Mouse (Mus musculus) liver, adult 2 months (tissue): ENCODE measurements around the gene Fads6. TPM values are rescaled to one million over a fixed set of nuclear protein-coding genes. Genes with fewer than 3 reads are reported as not detected.
A peak's percentile ranks its signal among the peaks of the same experiment; 100 is the strongest.

ENCODE experiments used
- DNase-seq: peaks from one replicate; pipeline ENCODE4 v3.0.0-alpha.2; 2011; ENCODE audit warnings: low read depth, low spot score; ENCODE audit errors: extremely low read depth
- H3K27ac ChIP-seq: fragments of 200-500 bp; replicated peaks from 2 replicates; pipeline ENCODE4 v1.5.1; 2012; ENCODE audit warnings: low read depth, mild to moderate bottlenecking, control low read depth, inconsistent platforms, low read length; ENCODE audit not compliant: insufficient read depth
- H3K27me3 ChIP-seq: fragments of 200-500 bp; 2 replicates; pipeline ENCODE4 v1.6.1; 2012; ENCODE audit warnings: mild to moderate bottlenecking, moderate library complexity, low read length, inconsistent platforms; ENCODE audit not compliant: control insufficient read depth, insufficient read depth
- H3K36me3 ChIP-seq: fragments of 200-500 bp; 2 replicates; pipeline ENCODE4 v1.6.1; 2012; ENCODE audit warnings: low read length, inconsistent platforms; ENCODE audit not compliant: control insufficient read depth, insufficient read depth
- H3K4me1 ChIP-seq: fragments of 200-500 bp; 2 replicates; pipeline ENCODE4 v1.6.1; 2011; ENCODE audit warnings: low read length; ENCODE audit not compliant: control insufficient read depth, insufficient read depth
- H3K4me3 ChIP-seq: fragments of 200-500 bp; 2 replicates; pipeline ENCODE4 v1.5.1; 2011; ENCODE audit warnings: low read depth, mild to moderate bottlenecking, control low read depth, low read length, moderate library complexity; ENCODE audit not compliant: insufficient read depth
- H3K79me2 ChIP-seq: fragments of 200-500 bp; 2 replicates; pipeline ENCODE4 v1.6.1; 2012; ENCODE audit warnings: inconsistent platforms, mild to moderate bottlenecking, low read length, moderate library complexity; ENCODE audit not compliant: control insufficient read depth, insufficient read depth
- H3K9ac ChIP-seq: fragments of 200-500 bp; 2 replicates; pipeline ENCODE4 v1.6.1; 2012; ENCODE audit warnings: low read depth, mild to moderate bottlenecking, control low read depth, inconsistent platforms, low read length
- CTCF ChIP-seq: fragments of 200-500 bp; IDR thresholded peaks from 2 replicates; pipeline ENCODE4 v1.5.1; 2011; ENCODE audit warnings: low read depth, low read length, control low read depth
- POLR2A ChIP-seq: fragments of 200-500 bp; IDR thresholded peaks from 2 replicates; pipeline ENCODE4 v1.6.1; 2011; ENCODE audit warnings: low read length, control low read depth; ENCODE audit not compliant: insufficient read depth; ENCODE audit errors: extremely low read depth
- WGBS: fragments of 180-500 bp; shearing (Covaris S2); methylation state at CpG from one replicate; pipeline ENCODE4 v1.1.7; 2018; 5-methylcytosine and 5-hydroxymethylcytosine counted together
- polyA plus RNA-seq: library from polyadenylated mRNA; depleted of rRNA; stranded (reverse); fragments of >200 nt; gene quantifications from 2 replicates; pipeline ENCODE4 v1.2.3, GENCODE M21; 2012
- total RNA-seq: library from RNA; depleted of rRNA; stranded (reverse); fragments of >200 nt; gene quantifications from 2 replicates; pipeline ENCODE4 v1.2.3, GENCODE M21; 2014

The Fads6 gene
- total and polyA plus RNA-seq, 2 experiments: 55.3 to 56.1 TPM

DNA sequence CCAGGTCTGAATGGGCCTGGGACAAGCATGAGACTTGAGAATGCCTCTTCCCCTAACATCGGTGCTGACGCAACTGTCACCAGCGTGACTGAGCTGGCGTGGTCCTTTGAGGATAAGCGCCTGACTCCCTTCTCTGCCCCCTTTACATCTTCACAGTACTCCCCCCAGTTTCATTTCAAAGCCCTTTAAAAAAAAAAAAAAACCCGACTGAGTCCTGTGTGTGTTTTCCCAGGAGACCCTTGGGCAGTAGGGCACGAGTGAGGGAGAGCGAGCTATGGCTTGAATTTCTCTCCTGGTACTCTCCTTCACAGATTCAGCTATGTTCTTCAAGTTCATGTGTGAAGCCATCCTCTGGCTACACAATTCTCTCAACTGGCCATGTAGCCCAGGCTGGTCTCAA lies 697 bp upstream of the Fads6 start:
- Histone ChIP-seq H3K4me1 (0 out of 2 replicates have a peak, but pooled peaks cover 13% of the 10 kb centered on the region), H3K9ac (no peak overlapping the region), H3K79me2 (peaks cover 8% of the 10 kb centered on the region; the same call in 1 of the 2 replicates), H3K27ac (peak overlapping the region; percentile 30), H3K4me3 (no peak overlapping the region), H3K36me3 (peaks cover 7% of the 10 kb centered on the region; the same call in 1 of the 2 replicates), H3K27me3 (no peaks in the 10 kb centered on the region)
- WGBS: 80% methylated on average over 8 of the region's 8 CpGs
- no peak for TF ChIP-seq POLR2A
- no peak for TF ChIP-seq CTCF
- DNase-seq: no peak

DNA sequence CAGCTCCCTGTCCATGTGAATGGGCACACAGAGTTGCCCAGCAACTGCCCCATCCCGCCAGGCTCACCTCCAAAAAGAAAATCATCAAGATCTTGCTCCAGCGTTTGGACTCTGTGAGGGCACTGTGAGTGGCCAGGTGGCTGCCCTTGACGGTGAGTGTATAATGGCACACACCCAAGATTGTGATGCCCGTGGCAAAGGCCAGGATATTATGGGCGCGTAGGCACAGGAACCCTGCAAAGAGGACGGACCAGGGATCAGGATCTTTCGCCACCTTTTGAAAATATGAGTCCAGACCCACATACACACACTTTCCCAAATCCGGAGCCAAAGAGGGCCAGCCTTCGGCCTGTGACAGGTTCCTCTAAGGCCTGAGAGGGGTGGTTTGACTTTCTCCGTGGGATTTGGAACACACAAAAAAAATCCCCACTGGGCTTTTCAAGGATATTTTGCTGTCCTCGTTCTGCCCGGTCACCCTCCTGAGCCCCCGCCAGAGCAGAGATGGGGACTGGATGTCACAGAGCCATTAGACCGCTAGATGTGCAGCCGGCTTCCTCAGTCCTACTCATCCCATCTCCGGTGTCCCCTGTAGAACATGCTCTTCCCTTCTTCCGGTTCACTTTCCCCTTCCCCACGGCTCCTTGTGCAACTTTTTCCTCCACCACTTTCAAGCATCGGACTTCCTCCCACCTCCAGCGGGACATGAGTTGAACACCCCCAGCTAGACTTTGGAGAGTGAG lies 822 bp downstream of the Fads6 start:
- H3K4me1 ChIP-seq: peaks cover 20% of the 10 kb centered on the region
- peaks cover 7% of the 10 kb centered on the region; the same call in 1 of the 2 replicates for H3K36me3 ChIP-seq
- DNase-seq: peak; percentile 95
- H3K27me3 ChIP-seq: no peaks in the 10 kb centered on the region
- TF ChIP-seq POLR2A: peak; percentile 30; the same call in 1 of the 2 replicates
- no peak for TF ChIP-seq CTCF
- peak overlapping the region; percentile 93 for H3K9ac ChIP-seq
- 14% methylated on average over 21 of the region's 21 CpGs for WGBS
- peak overlapping the region; percentile 88 for H3K27ac ChIP-seq
- H3K79me2 ChIP-seq: peaks cover 10% of the 10 kb centered on the region; the same call in 1 of the 2 replicates
- peak overlapping the region; percentile 86 for H3K4me3 ChIP-seq

DNA sequence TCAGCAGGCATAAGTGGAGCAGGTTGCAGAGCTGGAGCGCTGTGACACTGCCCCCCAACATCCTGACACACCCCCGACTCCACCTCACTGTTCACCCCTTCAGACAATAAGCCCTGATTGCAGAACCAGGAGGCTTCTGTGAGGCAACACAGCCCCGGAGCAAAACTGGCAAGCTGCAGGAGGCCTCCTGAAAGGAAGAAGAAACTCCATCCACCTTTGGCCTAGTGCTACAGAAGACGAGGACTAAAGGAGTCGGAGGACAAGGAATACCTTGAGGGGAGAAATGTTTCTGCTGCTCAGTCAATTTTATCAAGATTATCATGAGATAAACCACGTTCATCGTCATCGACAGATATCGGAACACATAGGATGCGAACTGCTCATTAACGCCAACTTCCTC lies 1.5 kb downstream of the Fads6 start:
- no peak for TF ChIP-seq CTCF
- no peak for TF ChIP-seq POLR2A
- H3K27ac ChIP-seq: peak overlapping the region; percentile 61
- peak overlapping the region; percentile 47 for H3K9ac ChIP-seq
- no peaks in the 10 kb centered on the region for H3K27me3 ChIP-seq
- H3K79me2 ChIP-seq: peaks cover 14% of the 10 kb centered on the region; the same call in 1 of the 2 replicates
- DNase-seq: no peak
- peaks cover 7% of the 10 kb centered on the region; the same call in 1 of the 2 replicates for H3K36me3 ChIP-seq
- WGBS: 32% methylated on average over 11 of the region's 11 CpGs
- peaks cover 24% of the 10 kb centered on the region for H3K4me1 ChIP-seq
- peak overlapping the region; percentile 86 for H3K4me3 ChIP-seq

DNA sequence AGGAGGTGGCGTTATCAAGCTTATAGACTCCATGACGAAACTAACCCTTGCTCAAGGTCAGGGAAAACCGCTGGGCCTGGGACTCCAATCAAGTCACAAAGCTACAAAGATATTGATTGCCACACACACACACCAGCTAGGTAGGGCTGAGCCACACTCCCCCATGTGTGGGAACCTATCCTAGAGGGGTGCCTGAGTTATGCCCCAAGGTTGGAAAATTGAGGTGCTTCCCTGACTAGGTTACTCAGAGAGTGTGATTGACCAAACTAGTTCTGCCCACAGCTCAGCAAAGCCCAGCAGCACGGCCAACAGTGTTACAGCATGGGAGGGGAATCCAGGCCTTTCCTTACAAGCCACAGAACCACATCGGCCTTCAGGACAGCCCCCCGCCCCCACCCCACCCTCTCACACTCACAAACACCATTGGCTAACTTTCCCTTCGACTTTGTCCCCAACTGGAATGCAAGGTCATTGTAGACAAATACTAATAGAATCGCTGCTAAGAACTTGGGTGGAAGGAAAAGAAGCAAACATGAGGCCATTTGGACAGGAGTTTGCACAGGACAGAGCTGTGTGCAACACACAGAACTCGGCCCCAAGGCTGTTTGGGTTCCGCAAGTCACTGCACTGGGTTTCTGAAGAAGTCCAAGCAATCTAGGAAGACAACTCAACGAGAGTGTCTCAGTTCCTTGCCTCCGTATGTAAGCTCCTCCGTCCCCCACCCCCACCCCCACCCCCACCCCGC lies 4.7 kb downstream of the Fads6 start:
- Histone ChIP-seq H3K27ac (peak overlapping the region; percentile 96), H3K36me3 (peaks cover 9% of the 10 kb centered on the region; the same call in 1 of the 2 replicates), H3K79me2 (peaks cover 24% of the 10 kb centered on the region; the same call in 1 of the 2 replicates), H3K27me3 (no peaks in the 10 kb centered on the region), H3K4me1 (peaks cover 30% of the 10 kb centered on the region), H3K9ac (peak overlapping the region; percentile 27), H3K4me3 (peak overlapping the region; percentile 17; the same call in 1 of the 2 replicates)
- peak; percentile 93 for DNase-seq
- TF ChIP-seq CTCF (no peak), POLR2A (0 out of 2 replicates have a peak, but pooled peaks have one; percentile 13)
- WGBS: 21% methylated on average over 14 of the region's 14 CpGs

DNA sequence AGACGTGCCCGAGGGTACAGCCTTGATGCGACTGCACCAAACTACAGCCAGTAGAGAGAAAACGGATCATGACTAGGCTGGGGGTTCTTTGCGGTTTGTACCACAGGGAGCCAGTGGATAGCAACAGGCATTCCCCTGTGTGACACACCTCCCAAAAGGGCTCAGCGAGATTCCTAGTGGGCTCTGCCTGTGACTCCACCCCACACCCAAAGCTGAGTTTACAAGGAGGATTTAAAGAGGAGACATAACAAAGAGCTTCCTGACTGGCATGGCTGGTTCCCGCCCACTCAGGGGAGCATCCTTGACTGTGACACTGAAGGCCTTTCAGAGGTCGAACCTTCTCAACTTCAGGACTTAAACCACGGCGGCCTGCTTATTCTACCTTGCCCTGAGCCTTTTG lies 6.0 kb downstream of the Fads6 start:
- no peak for DNase-seq
- 68% methylated on average over 10 of the region's 10 CpGs for WGBS
- Histone ChIP-seq H3K9ac (no peak overlapping the region; the same call in 1 of the 2 replicates), H3K27ac (peak overlapping the region; percentile 90), H3K79me2 (peaks cover 24% of the 10 kb centered on the region; the same call in 1 of the 2 replicates), H3K36me3 (peaks cover 10% of the 10 kb centered on the region; the same call in 1 of the 2 replicates), H3K4me1 (peaks cover 30% of the 10 kb centered on the region), H3K27me3 (no peaks in the 10 kb centered on the region), H3K4me3 (no peak overlapping the region)
- TF ChIP-seq POLR2A: no peak
- no peak for TF ChIP-seq CTCF
